Mouse (Mus musculus): Measurements from ENCODE around the gene Gse1. TPM values are rescaled to one million over a fixed set of nuclear protein-coding genes. Genes with fewer than 3 reads are reported as not detected.
A peak's percentile ranks its signal among the peaks of the same experiment; 100 is the strongest.
"Not testable (repeated sequence)": the region's sequence is repeated elsewhere in the genome, so short reads cannot be mapped to it uniquely, and the experiment has no call there.

Gene Gse1
- total RNA-seq, 2 experiments from 2014 or later: 105 to 134 TPM

DNA sequence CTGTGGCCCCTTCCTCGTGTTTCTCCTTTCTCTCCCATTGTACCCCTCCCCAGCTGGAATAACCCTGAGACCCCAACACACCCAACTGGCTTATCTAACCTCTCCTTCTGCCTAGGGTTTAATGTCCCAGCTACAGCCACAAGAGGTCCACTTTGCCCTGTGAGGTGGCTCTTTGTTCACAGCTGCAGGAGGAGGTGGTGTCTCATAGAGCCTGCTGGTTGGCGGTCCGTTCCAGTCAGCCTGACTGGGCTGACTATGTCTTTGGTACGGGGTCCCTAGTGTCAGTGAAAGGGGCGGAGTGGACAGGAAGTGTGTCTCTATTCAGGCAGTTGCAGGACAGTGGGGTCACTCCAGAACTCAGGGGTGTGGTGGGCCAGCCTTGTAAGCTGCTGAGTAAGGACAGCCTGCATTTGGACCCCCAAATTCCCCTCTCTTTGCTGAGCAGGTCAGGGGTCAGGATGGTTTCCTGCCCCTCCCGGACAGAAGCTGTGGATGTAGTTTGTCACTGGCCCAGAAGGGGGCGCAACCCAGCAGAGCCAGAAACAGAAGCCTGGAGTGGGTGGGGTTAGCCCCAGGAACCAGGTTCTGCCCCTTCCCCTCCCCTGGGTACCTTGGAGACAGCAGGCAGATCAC is 136.0 kb downstream of the Gse1 start:
- no peak for ATAC-seq (replicated peaks; ENCODE audit: low FRiP score, poor library complexity, severe bottlenecking)

DNA sequence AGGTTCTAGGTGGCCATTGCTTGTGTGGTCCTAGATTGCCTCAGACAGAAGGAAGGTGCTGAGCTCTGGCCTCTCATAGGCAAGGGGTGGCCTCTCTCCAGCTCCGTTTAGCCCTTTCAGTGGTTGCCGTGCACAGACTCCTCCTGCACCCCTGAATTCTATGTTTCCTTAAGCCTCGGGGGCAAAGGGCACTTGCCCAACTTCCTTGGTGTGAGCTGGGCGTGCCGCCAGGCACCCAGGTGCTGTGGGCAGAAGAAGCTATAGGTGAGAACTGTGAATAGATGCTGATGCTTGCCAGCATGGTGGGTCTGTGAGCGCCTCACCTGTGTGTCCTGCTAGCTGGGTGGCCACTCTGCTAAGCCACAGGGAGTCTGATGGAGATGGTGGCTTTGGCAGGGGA is 138.6 kb downstream of the Gse1 start:
- ATAC-seq (replicated peaks; ENCODE audit: low FRiP score, poor library complexity, severe bottlenecking): no peak

DNA sequence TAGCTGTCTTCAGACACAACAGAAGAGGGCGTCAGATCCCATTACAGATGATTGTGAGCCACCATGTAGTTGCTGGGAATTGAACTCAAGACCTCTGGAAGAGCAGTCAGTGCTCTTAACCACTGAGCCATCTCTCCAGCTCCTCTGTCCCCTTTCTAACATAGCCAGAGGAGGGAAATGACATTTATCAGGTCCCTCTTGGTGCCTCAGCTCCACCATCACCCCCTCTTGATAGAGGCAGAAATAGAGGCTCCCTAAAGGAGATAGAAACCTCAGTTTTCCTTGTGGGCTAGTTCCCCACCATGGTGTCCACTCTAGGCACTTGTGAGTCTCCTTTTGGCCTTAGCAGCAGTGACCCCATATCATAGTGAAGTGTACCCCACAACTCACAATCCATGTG is 139.9 kb downstream of the Gse1 start:
- ATAC-seq (replicated peaks; ENCODE audit: low FRiP score, poor library complexity, severe bottlenecking): not testable (repeated sequence)

DNA sequence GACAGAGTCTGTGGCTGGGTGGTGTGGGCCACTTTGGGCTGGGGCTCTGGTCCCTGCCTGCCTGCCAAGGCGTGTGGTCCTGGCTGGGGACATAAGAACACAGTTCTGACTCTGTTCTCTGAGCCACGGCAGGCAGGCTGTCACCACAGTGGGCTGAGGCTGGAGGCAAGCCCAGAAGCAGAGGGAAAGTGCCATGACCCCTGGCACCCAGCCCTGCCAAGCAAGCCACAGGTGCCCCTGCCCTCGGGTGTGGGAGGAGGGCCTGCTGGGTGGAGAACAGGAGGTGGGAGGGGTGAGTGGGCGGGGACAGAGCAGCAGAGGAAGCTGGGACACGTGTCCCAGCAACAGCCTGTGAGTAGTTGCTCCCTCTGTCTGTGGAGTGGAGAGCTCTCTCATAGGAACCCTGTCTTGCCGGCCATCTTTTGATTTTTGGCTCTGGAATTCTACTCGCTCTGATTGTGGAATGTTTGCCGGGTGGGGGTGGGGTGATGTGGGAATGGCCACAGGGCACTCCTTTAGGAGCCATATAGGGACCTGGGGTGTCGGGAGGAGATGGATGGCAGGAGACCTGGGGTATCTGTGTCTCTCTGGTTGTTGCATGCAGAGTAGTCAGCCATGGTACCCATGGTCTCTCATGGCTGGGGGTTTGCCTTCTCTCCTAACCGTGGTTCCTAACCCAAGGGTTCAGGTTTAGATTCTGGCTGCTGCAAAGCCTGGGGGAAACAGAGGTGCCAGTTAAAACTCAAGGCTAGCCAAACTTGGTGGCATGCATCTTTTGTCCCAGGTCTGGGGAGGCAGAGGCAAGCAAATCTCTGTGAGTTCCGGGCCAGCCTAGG is 140.8 kb downstream of the Gse1 start:
- ATAC-seq (replicated peaks; ENCODE audit: low FRiP score, poor library complexity, severe bottlenecking): peak; percentile 60

DNA sequence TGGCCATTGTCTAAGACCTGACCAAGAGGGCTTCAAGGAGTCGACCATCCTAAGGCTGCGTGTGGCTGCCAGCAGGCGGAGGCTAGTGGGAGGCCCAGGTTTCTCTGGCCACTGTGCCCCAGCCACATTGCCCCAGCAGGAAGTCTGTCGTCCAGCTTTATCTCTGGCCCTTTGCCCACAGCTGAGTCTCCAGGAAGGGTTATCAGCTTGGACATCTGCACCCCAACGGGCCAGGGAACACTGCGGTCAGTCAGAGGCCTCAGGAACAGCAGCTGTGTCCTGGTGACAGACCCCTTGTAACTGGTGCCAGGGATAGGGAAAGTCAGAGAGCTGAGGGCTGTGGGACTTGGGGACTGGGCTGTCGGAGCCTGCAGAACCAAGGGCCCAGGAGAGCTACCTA is 141.7 kb downstream of the Gse1 start:
- peak; percentile 44 for ATAC-seq (replicated peaks; ENCODE audit: low FRiP score, poor library complexity, severe bottlenecking)

DNA sequence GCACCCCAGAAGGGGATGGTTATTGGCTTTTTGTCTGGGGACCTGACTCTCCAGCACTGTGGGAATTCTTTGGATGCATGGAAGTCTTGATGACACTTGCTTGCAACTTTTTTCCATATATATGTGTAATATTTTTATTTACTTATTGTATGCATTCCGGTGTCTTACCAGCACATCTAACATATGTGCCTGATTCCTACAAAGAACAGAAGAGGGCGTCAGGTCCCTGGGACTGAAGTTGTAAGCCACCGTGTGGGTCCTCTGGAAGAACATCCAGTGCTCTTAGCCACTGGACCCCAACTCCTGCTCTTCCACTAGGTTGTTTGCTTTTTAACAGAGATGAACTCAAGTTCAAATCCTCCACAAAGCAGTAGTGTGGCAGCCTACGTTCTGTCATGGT is 142.2 kb downstream of the Gse1 start:
- no peak for ATAC-seq (replicated peaks; ENCODE audit: low FRiP score, poor library complexity, severe bottlenecking)

DNA sequence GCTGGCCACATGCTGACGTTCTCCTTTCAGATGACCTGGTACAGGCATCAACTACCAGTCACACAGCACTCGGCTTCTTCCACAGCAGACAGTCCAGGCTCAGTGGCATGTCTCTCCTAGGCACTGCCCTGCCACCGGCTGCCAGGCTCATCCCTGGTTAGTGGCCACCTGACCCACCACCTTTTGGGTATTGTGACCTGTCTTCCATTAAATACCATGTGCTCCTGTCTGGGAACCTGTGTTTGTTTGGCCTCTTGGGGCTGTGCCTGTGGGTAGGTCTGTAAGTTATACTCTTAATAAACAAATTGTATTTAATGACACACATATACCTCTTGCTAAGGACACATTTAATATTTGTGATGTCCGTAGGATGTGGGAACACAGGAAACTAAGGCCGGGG is 142.9 kb downstream of the Gse1 start:
- ATAC-seq (replicated peaks; ENCODE audit: low FRiP score, poor library complexity, severe bottlenecking): no peak

DNA sequence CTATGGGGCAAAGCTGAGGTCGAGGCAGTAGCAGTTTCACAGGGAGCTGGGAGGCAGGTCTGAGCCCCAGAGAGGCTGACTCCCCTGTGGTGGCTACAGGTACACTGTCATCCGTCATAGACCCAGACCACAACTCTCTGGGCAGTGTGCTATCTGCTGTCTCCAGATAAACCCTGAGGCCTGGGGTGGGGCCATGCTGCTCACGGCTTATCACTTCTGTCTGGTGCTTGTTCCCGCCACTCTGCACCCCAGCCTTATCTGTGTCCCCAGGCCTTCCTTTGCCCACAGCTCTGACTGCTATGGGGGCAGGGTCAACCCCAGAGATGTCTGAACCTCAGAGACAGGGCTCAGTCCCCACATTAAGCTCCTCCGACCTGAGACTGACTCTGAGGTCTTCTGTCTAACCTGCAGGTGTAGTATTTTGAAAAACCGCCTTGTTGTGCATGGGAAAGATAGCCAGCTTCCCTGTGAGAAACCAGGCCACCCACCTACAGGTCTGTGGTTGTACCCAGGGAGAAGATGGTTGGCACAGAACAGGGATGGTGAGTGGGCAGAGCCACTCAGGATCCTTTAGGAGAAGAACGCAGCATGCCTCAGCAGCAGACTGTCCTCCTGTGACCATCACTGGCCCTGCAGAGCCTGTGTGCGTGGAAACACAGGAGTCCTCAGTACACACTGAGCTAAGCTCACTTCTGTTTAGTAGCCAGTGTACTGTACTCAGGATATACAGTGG is 143.6 kb downstream of the Gse1 start:
- ATAC-seq (replicated peaks; ENCODE audit: low FRiP score, poor library complexity, severe bottlenecking): peak; percentile 56

DNA sequence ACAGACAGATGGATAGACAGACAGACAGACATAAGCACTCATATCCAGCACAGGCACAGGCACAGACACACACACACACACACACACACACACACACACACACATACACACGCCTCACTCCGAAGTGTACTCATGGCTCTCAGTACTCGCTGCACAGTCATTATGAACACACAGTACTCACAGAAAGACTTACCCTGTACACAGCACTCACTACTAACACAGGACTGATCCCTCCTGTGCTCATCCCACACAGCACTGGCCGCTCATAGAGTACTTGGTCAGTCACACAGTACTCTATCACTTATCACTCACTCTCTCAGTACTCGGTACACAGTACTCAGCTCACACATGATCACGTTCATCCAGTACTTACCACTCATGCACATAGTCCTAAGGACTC is 144.4 kb downstream of the Gse1 start:
- ATAC-seq (replicated peaks; ENCODE audit: low FRiP score, poor library complexity, severe bottlenecking): no peak

DNA sequence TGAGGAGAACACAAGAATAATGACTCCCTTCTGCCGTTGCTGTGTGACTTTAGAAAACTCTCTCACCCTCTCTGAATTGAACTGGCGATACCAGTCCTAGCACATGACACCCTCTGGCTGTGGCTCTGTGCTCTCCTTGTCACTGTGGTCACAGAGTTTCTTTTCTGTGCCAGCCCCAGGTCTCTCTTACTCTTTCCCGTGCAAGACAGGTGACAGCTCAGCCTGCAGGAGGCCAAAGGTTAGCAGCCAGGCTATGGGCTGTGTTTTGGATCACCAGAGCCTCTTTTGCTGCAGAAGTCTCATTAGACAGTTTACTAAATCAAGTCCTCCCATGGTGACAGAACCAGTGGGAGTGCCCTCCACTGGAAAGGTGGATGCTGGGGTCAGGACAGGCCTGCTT is 145.4 kb downstream of the Gse1 start:
- ATAC-seq (replicated peaks; ENCODE audit: low FRiP score, poor library complexity, severe bottlenecking): no peak

DNA sequence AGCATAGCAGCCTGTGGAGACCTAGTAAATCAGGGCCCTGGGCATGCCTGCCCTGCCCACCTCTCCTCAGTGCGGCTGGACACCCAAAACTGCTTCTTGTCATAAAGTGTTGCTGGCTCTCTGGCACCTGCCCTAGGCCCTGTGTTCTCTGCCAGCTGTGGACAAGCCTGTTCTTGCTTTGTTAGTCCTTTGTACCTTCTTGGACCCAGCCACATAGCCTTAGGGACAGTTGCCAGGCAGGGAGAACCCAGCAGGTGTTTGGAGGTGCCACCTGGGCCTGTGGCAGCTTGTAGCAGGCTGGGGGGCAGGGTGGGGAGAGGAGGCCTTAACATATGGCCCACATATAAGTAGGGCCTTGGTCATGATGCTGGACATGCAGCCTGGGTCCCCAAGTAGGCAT is 145.8 kb downstream of the Gse1 start:
- no peak for ATAC-seq (replicated peaks; ENCODE audit: low FRiP score, poor library complexity, severe bottlenecking)

DNA sequence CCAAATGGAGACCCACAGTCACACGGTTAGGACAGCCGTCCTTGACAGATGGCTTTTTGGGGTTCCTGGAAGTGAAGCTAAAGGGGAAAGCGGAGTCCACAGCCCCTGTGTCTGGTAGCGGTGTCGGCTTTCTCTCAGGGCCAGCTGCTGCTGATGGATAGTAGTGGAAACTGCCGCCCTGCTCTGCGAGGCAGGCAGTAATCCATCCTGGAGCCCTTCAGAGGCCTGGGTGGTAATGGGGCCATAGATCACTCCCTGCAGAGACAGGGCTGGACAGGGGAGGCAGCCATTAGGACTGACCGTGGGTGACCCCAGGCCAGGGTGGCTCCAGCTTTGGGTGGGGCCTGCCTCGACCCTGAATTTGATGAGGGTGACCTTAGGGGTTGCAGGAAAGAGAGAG is 146.3 kb downstream of the Gse1 start:
- ATAC-seq (replicated peaks; ENCODE audit: low FRiP score, poor library complexity, severe bottlenecking): no peak

DNA sequence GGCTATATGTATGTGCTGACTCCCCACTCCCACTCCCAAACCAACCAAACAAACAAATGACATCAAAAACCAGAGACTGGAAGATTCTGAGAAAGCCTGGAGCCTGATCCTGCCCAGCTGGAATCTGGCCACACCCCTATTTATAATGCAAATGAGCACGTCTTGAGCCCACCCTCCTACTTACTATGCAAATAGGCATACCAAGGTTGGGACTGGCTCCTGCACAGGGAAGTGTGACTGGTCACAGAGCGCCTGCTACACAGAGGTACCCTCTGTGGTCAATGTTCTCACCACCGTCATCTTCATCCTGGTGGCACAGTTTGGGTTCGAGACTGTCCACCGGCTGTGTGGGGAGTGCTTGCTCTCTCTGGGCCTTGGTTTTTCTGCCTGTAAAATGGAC is 146.9 kb downstream of the Gse1 start:
- peak; percentile 23 for ATAC-seq (replicated peaks; ENCODE audit: low FRiP score, poor library complexity, severe bottlenecking)

DNA sequence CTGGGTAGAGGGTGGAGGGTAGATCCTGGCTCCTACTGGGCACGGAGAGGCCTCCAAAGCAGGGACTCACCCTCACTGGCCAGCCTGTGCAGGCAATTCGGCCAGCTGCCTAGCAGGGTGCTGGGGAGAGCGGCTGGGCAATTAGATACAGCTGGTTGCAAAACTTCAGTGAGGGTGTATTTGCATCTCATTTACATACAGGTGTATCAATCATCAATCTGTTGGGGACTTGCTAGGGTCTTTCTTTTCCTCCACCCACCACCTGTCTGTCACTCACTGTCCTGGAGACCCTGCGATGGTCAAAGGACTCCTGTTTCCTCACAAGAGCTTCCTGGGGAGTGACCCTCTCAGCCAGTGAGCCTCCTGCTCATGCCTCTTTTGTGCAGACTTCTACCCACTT is 148.0 kb downstream of the Gse1 start:
- no peak for ATAC-seq (replicated peaks; ENCODE audit: low FRiP score, poor library complexity, severe bottlenecking)

DNA sequence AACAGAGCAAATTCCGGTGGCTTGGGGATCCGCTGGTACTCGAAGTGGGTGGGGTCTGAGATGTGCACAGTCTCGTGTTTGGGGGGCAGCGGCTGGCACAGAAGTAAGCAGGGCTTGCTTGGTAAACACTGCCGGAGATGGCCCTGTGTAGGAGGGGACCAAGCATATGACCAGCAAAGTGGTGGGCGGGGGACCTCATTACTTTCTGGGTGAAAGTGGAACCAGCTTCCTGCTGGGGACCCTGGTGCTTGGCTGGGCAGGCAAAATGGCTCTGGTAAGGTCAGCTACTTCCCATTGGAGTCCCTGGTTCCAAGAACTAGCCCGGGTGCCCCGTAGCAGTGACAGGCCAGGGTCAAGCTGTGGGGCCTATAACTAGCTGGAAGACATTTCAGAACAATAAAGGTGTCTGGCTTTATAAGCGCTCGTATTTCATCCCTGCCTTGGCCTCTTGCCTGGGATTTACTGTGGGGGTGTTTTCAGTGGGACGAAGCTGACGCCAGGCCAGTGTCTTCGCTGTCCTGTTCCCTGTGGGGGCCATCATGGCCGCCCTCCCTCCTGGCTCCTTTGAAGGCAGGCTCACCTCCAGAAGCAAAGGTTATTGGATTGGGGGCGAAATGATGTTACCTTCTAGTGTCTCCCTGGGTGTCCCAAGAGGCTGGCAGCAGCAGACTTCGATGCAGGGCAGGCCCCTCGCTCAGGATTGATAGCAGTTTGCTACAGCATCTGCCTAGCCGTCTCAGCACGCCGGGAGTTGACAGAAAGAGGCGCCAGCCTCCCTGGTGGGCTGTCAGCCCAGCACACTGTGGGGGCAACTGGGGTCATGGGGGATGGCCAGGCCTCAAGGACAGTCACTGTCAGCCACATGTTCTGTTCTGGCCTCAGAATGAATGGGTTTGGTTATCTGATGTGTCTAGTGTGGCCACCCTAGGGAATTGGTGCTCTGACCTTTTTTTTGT is 148.9 kb downstream of the Gse1 start:
- ATAC-seq (replicated peaks; ENCODE audit: low FRiP score, poor library complexity, severe bottlenecking): no peak

DNA sequence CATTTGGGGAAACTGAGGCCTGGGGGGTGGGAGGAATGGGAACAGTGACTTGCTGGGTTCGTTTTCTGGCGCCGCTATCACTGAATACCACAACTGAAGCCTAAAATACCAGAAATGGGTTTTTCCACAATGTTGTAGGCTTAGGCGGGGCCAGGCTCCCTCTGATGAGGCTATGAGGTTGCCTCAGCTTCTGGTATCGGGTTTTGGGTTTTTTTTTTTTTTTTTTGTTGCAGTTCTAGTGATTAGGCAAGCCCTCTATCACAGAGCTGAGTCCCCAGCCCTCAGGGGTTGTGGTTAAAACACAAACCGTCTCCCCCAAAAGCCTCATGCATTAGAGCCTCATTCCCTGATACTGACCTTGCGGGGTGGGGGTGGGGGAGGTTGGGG is 149.5 kb downstream of the Gse1 start:
- no peak for ATAC-seq (replicated peaks; ENCODE audit: low FRiP score, poor library complexity, severe bottlenecking)

DNA sequence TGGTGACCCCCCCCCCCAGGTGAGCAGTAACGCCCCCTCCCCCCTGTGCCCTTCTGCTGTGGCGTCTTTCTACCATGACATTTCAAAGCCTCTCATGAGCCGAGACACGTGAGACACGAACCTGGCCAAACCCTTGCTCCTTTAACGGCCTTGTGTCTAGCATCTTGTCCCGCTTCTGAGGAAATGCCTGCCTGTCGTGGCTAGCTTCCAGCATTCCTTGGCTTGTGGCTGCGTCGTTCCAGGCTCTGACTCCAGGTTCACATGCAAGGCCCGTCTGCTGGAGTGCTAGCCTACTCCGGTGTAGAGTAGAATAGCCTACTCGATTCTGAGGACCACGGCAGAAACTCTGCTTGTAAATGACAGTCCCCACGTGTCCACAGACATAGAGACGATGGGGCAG is 150.1 kb downstream of the Gse1 start:
- no peak for ATAC-seq (replicated peaks; ENCODE audit: low FRiP score, poor library complexity, severe bottlenecking)

DNA sequence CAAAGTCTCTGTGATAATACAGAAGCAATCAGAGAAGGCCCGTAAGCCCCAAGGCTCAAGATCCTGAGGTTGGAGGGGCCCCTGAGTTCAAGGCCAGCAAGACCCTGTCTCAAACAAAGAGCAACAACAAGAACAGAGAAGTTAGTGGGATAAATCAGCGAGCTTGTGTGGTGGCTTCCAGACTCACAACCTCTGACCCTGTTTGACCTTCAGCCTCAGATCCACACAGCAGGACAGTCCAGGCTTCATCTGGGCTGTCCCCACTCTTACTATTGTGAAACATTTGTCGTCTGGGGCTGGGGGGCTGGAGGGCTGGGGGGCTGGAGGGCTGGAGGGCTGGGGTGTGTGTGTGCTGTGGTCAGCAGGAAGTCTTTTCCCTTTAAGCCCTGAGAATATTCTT is 150.8 kb downstream of the Gse1 start:
- no peak for ATAC-seq (replicated peaks; ENCODE audit: low FRiP score, poor library complexity, severe bottlenecking)

DNA sequence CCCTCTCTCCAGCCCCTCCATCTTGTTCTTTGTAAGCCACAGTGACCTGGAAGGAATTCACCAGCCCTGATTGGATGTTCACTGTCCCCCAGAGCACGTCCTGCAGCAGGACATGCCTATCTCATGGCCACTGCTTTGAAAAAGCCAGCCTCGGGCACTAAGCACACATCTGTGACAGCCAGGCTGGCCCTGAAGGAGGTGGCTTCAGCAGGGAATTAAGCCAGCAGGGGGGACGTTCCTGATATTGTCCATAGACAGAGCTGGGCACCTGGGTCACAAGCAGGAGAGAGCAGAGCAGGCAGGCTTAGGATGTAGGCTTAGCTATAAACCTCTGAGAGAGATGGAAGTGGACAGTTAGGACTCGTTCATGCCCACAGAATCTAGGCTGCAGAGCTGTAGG is 153.6 kb downstream of the Gse1 start:
- no peak for ATAC-seq (replicated peaks; ENCODE audit: low FRiP score, poor library complexity, severe bottlenecking)

Data from erythroid progenitor cell, adult 5-6 weeks (primary cell).